Mouse (Mus musculus): Measurements from ENCODE around the gene Rnf225. TPM values are rescaled to one million over a fixed set of nuclear protein-coding genes. Genes with fewer than 3 reads are reported as not detected.

Rnf225 gene
- total RNA-seq, 2 experiments from 2014 or later: 0.26 to 0.34 TPM

Other genes starting within 250 kb of the Rnf225 start
- gene Vmn2r55, start 242.4 kb upstream of the Rnf225 start, total RNA-seq (2021): not detected
- gene Vmn2r56, start 192.4 kb upstream of the Rnf225 start, total RNA-seq (2021): not detected
- 1 to 10 TPM; 3.6 to 4.9 TPM for gene Zscan18, start 123.8 kb upstream of the Rnf225 start, total RNA-seq (2021)
- gene Zfp329, start 108.6 kb upstream of the Rnf225 start, total RNA-seq (2021): 1 to 10 TPM; 5.8 to 8.9 TPM
- 10 to 100 TPM in 1 of 2 experiments, 1 to 10 TPM in 1; 9.8 to 13.4 TPM for gene Zfp110, start 92.7 kb upstream of the Rnf225 start, total RNA-seq (2021)
- 1 to 10 TPM; 2.1 to 3.0 TPM for gene Zfp128, start 46.2 kb upstream of the Rnf225 start, total RNA-seq (2021)
- 1 to 10 TPM; 2.9 to 4.5 TPM for gene Zscan22, start 29.6 kb upstream of the Rnf225 start, total RNA-seq (2021)
- gene Rps5, start 5.1 kb upstream of the Rnf225 start, total RNA-seq (2021): 100 to 1,000 TPM; 858 to 886 TPM
- 1 to 10 TPM; 2.8 to 4.8 TPM for gene Zfp324, start 38.4 kb downstream of the Rnf225 start, total RNA-seq (2021)
- 1 to 10 TPM; 2.1 to 3.8 TPM for gene Zfp446, start 50.4 kb downstream of the Rnf225 start, total RNA-seq (2021)
- under 1 TPM in 1 of 2 experiments, not detected in 1; 0.16 TPM for gene Slc27a5, start 70.8 kb downstream of the Rnf225 start, total RNA-seq (2021)
- 100 to 1,000 TPM; 118 to 161 TPM for gene Trim28, start 71.7 kb downstream of the Rnf225 start, total RNA-seq (2021)
- gene Zbtb45, start 82.6 kb downstream of the Rnf225 start, total RNA-seq (2021): 1 to 10 TPM; 5.5 to 6.6 TPM
- gene Chmp2a, start 107.4 kb downstream of the Rnf225 start, total RNA-seq (2021): 100 to 1,000 TPM; 114 to 123 TPM
- 100 to 1,000 TPM; 153 to 168 TPM for gene Ube2m, start 110.9 kb downstream of the Rnf225 start, total RNA-seq (2021)
- 1 to 10 TPM; 1.2 to 1.5 TPM for gene Mzf1, start 127.3 kb downstream of the Rnf225 start, total RNA-seq (2021)
- gene Vmn1r85, start 167.8 kb downstream of the Rnf225 start, total RNA-seq (2021): not detected
- gene Vmn1r86, start 192.5 kb downstream of the Rnf225 start, total RNA-seq (2021): not detected
- gene Vmn1r87, start 212.7 kb downstream of the Rnf225 start, total RNA-seq (2021): not detected
- under 1 TPM; 0.07 to 0.11 TPM for gene Vmn1r88, start 232.2 kb downstream of the Rnf225 start, total RNA-seq (2021)